Mouse (Mus musculus): Measurements from ENCODE around the gene Arl13b.

DNA sequence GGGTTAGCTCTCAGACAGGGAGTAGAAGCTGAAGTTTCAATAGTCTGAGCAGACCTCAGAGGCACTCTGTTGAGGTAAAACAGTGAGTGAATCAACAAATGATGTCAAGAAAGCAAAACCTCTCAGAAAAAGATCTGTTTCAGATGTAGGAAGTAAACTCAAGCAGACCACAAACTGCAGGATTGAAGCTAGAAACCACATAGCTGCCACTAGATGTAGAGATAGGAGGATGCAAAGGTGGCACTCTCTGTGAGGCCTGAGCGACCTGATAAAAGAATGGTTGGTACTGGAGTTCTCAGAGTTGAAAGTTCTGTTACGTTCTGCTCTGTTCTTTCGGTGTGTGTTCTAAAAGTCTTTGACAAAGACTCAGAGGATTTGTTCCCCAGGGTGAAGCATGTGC is 49.0 kb upstream of the Arl13b start:
- TF ChIP-seq POLR2A (IDR thresholded peaks at IDR 0.05; ENCODE audit: borderline replicate concordance, control insufficient read depth, low read depth, low read length) (no peak), CTCF (IDR thresholded peaks at IDR 0.05; ENCODE audit: control insufficient read depth, insufficient read depth, low read length) (no peak)

All from bone marrow, adult 2 months (tissue).